Mouse (Mus musculus) gastrocnemius, postnatal 10 days (tissue): ENCODE results near the gene Pdzd8. TPM values are rescaled to one million over a fixed set of nuclear protein-coding genes. Genes with fewer than 3 reads are reported as not detected.
A peak's percentile ranks its signal among the peaks of the same experiment; 100 is the strongest.

ENCODE experiments used
- DNase-seq: peaks from one replicate; pipeline ENCODE4 v3.0.0; 2021; ENCODE audit warnings: mixed read lengths
- long read RNA-seq, 2 experiments: library from polyadenylated mRNA; stranded (forward); transcript quantifications; one replicate each; pipeline ENCODE4 v2.0.0; 2021
- total RNA-seq, 2 experiments: library from RNA; stranded (reverse); gene quantifications; 2 replicates each; pipeline ENCODE4 v1.2.3; 2021

Pdzd8 gene
- total RNA-seq, result 10 to 100 TPM; 15.1 to 19.2 TPM
- long read RNA-seq, experiment 1, full-length matches to known transcripts, result 17 of 22 reads
- long read RNA-seq, experiment 1, partial matches to known transcripts, result 1 of 22 reads
- long read RNA-seq, experiment 1, other reads (novel, unspliced or antisense), result 4 of 22 reads
- long read RNA-seq, experiment 2, full-length matches to known transcripts, result 11 of 12 reads
- long read RNA-seq, experiment 2, partial matches to known transcripts, result 0 of 12 reads
- long read RNA-seq, experiment 2, other reads (novel, unspliced or antisense), result 1 of 12 reads

DNA sequence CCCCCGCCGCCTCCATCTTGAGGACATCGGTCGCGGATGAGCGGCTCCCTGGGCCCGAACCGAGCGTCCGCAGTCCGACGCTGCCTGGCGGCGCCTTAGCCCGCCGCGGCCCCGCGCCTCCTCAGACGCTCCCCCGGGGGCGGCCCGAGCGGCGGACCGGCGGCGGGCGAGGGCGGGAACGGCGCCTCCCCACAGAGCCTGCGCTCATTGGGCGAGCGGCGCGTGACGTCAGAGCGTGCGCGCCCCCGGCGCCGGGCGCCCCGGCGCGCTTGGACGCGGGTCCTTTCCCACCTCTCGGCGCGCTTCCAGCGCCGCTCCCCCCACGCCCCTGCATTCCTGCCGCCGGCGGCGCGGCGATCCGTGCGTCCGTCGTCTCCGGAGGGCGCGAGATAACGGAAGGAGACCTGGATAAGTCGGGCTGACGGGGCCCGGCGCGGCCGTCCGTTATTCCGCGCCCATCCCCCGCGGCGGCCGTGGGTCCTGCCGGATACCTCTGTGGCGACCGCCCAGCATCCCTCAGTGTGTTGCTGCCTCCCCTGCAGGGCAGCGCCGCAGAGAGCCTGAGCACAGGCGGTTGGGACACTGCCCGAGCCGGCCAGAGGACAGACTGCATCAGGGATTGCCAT, at the start of gene Pdzd8:
TSS of gene Pdzd8 (minus strand) at position 123 of the 626 bp plus-strand sequence.
- peak; percentile 90 for DNase-seq

DNA sequence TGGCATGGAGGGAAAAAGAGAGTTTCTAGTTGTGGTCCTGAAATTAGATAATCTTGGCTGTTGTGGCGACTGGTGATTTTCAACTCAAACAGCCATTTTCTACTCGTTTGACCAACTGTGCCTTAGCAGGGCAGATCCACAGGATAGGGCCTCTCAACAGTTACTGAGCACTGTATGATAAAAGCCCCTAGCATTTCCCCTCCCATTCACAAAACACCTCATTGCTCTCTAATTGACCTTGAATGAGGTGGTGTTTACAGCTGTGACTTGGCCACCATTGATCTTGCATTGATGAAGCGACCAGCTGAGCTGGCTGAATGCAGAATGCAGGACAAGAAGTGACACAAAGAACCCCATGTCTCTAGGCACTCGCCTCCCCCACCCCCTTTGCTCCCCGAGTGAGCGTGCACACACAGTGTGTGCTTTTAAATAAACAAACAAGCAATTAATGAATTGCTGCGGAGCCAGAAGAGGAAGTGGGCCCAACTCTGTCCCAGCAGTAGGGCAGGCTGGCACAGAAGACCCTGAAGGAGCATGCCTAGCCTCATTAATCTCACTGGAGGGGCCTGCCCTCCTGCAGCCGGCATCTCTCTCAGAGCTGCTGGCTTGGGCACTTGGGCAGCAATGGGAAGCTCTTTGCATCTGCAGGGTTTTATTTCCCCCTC, 48.3 kb upstream of the Pdzd8 start:
- DNase-seq, result no peak

DNA sequence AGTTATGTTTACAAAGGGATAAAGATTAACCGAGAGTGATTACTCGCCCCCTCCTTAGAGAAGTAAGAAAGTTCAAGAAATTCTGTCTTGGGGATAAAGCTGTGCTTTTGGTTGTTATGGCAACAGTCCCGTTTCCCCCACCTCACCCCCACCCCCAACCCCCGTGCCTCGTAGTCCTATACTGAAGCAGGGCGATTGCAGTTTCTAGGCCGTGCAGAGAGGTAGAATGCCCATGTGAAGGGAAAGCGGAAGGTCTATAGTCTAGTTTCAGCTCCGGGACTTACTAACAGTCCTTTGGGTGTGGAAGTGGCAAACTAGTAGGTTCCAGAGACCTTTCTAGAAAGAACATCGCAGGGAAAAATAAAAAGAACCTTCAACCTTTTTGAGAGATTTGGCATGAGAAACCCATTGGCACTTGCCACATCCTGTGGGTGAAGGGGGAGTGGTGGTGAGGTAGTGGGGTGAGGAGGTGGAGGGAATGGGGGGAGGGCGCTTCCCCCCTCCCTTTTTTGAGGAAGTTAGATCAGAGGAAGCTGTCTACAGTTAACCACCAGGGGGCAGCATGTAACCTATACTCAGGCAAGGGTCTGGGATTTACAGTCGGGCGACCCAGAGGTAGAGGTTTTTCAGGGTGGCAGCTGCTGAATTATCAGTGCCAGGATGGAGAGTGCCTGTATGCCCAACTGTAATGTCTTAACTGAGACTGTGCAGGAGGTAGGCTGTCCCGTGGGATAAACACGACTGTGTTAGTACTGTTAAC, 43.4 kb upstream of the Pdzd8 start:
- DNase-seq, result peak; percentile 64

DNA sequence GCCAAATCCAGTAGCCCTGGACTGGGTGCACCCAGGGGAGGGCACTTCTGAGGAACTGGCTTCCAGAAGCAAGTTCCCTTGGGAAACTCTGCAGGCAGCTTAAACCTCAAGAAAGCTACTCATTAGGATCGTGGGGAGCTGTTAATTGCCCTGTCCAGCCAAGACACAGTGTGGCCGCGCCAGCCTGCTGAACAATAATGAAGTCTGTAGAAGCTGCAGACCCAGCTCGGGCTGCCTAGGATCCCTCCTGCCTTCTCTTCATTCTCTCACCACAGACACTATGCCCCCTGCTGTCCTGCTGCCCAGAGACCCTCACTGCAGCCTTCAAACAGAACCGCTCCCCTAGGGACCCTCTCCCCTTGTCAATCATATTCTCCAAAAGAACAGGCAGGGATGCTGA, 42.8 kb upstream of the Pdzd8 start:
- DNase-seq, result no peak

DNA sequence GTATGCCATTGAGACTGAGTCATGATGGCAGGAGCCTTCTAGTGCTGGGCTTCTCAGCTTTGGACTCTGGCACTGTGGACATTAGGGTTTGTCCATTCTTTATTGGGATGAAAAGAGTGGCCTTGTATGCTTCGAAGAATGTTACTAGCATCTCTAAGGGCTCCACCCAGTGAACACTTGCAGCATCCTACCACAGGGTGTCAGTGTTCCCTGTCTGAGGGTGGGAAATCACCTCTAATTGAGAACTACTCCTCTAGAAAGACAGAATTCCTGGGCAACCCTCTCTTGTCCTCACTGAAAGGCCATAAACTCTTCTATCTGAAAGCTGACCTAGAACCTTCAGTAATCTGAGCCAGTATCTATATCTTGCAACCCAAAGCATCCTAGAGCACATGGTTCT, 41.6 kb upstream of the Pdzd8 start:
- peak; percentile 29 for DNase-seq

DNA sequence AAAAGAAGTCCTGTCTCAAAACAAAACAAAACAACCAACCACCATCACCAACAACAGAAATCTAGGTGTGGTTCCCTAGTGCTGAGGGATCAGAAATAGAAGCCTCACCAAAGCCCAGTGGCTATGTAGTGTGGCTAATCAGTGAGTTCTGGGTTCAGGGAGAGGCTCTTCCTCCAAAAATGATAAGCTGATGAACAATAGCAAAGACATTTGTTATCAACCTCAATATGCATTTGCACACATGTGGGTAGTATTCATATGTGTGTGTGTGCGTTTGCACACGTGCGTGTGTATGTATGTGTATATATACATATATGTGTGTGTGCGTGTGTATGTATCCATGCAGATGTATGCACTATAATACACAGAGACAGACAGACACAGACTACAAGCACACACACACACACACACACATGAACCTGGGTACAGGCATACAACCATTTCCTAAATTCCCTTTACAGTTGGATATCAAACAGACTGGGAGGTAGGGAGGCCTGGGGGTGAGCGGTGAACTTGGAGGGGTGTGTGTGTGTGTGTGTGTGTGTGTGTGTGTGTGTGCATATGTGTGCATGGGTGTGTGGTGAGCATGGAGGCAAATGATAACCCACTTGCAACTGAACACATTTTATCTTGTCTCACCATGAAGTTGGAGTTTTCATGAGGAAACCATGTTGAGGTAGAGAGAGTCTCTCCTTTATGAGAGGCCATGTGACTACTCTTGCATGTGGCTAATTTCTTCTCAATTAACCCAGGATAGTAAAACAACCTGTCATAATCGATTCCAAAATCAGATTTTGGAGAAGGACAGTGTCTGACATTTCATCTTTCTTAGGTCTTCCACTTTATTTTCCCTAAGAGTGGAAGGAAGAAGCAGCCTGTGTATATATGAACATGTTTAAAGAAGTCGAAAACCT, 39.3 kb upstream of the Pdzd8 start:
- DNase-seq, result no peak

DNA sequence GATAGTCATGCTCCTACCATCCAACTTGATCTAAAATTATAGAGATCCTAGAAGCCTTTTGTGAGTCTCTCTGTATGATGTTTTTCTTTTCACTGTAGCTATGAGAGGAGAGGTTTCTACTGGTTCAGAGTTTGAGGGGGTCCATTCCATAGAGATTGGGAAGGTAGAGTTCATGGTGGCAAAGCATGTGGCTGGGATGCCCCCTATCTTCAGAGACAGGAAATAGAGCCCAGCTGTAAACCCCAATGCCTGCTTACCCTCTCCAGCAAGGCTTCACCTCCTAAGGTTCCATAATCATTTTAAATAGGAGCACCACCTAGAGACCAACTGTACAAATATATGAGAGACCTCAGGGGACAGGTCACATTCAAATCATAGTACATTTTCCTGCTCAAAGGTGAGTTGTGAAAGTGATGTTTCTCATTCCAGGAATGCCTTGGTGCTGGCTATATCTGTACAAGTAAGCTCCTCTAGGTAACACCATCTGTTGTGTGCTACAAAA, 36.9 kb upstream of the Pdzd8 start:
- DNase-seq, result no peak

DNA sequence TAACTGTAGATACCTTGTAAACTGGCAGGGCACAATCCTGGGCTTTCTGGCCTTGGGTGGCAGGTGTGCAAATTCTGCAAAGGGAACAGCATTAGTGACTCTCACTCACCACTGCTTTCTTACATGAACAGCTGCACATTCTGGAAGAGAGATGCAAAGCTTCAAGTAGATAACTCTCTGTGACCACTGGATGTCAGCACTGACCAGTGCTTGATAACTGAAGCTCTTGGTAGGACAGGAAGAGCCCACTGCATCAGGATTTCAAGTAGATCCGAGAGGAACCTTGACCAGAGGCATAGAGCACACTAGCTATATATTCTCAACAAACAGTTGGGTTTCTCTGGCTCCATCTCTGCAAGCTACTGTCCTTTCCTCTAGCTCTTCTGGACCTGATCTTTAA, 34.4 kb upstream of the Pdzd8 start:
- DNase-seq, result no peak

DNA sequence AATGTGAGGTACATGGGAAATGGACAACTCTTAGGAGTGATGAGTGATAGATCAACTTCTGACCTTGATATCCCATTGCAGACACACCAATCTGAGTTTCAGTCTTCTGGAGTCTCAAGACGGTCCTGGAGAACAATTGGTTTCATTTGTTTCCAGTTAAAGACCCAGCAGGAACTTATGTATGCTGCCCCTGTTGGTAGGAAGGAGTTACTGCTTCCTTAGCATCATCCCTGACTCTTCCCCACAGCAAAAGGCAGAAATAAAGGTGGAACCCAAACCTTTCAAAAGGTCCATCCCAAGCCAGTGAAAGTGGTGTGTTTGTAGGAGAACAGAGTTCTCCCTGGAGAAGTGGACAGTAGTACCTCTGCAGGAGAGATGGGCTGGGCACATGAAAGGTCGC, 30.9 kb upstream of the Pdzd8 start:
- DNase-seq, result no peak

DNA sequence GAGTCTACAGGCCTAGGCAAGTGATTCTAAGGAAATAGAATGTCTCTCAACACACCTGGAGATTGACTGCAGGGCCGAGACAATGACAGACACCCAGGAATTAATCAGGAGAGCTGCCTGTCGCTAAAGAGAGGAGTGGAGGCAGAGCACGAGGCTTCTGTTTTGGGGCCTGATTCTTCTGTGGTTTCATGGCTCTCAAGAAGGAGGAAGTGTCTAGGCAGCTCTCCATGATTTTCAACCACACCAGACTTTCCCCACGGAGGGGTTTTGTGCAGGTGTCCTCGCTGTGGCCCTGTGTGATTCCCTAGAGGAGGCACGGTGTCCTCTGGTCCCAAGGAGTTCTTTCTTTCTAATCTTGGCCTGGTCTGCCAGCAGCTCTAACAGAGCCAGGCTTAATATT, 29.4 kb upstream of the Pdzd8 start:
- no peak for DNase-seq

DNA sequence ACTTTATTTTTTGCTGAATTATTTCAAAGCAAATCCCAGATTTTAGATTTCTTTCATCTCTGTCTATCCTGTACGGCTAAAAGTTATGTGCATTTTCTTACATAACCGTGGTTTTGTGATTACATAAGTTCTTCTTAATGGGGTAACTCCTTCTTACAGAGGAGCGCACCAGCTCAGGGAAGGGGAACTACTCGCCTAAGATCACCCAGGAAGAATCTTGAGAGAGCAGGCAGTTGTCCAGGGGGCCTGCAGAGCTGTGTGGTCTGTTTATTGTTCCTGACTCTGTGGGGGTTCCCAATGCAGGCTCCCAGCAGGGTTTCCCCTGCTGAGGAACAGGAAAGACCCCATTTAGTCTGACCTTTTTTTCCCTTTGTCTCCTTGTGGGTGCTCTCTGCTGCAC, 27.3 kb upstream of the Pdzd8 start:
- DNase-seq, result no peak

DNA sequence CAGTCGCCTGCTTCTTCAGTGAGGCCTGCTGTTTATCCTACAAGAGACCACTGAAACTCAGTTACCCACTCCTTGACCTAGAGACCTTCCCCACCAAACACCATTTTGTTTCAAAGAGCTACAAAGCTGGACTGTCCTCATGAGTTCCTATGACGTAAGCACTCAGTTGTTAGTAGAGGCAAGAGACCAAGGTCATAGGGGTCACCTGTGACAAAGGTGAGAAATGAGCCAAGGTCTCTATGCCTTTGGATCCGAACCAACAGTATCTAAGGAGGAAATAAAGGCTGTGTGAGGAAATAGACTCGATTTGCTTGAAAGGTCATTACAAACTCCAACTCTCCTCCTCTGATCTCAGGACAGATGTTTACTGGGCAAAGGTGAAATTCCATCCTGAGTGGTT, 25.4 kb upstream of the Pdzd8 start:
- no peak for DNase-seq

DNA sequence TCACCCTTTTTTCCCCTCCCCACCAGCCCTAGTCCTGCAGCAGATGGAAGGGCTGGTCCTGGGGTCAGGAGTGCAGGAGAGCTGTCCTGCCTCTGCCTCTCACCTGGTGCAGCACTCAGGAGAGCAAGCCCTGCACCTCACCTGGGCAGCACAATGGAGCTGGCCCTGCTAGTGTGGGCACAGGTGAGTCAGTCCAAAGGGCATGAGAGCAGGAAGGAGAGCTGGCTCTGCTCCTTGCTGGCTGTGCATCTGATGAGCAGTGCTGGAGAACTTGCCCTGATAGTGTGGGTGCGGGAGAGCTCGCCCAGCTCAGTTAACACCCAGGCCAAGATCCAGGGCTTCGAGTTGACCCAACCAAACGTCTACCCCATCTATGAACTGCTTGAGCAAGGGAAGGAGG, 22.3 kb upstream of the Pdzd8 start:
- DNase-seq, result no peak

DNA sequence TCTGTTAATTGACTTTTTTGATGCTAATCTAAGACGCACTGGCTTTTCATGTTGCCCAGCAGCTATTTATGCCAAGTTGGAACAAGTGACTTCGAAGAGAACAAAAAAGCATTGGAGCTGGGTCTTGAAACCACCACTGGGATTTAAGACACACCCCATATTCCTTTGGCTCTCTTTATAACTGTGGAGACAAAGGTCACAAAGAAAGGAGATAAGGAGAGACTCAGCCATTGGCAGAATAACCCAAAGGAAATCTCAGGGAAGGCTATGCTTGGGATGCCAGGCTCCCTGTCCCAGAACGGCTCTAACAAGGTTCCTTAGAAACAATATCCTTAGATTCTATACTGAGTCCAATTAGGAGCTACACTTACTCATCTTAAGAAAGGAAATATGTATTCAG, 21.1 kb upstream of the Pdzd8 start:
- no peak for DNase-seq

DNA sequence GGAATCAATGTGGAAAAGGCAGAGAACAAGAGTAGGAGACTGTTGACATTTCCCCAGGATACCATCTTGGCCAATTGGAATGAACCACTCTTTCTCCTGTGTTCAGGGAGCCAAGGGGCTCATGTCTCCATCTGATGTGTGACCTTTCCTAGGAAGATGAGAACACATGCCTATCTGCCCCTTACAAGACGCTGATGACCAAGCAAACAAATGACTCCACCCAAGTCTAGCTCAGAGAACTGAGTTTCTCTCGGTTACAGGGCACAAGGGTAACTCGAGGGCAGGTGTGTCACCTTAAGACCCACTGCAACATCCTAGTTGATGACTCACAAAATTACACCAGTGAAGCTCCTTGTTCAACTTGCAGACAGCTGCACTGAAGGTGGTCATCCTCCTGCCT, 18.1 kb upstream of the Pdzd8 start:
- DNase-seq, result no peak

DNA sequence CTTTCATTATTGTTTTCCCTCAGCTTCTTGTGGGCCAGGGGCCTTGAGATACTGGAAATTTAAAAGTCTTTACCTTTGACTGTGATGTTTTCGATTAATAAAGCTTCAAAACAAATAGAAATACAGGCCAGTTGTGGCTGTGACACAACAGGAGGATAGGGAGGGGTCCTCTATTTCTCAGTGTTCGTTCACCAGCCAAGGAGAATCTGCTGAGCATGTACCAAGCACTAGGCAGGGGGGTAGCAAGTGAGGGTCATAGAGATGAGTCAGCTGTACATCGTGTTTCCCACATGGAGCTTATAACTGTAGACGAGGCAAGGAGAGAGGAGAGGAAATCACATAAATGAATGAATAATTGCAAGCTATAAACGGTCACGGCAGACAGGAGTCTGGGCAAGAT, 17.1 kb upstream of the Pdzd8 start:
- no peak for DNase-seq

DNA sequence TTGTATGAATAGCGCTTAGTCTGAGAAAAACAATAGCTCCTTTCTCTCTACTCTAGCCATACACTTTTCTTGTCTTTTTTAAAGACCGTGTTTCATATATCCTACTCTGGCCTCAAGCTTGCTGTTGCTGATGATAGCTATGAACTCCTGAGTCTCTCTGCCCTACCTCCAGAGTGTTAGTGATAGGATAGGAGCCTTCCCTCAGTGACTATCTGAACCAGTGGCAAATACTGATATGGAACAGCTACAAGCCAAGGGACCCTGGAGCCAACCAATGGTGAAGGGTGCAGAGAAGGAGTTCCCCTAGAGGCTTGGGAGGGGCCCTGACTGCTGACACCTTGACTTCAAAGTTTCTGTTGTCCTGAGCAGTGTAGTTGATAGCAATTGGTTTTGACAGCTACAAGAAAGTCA, 14.9 kb upstream of the Pdzd8 start:
- no peak for DNase-seq

DNA sequence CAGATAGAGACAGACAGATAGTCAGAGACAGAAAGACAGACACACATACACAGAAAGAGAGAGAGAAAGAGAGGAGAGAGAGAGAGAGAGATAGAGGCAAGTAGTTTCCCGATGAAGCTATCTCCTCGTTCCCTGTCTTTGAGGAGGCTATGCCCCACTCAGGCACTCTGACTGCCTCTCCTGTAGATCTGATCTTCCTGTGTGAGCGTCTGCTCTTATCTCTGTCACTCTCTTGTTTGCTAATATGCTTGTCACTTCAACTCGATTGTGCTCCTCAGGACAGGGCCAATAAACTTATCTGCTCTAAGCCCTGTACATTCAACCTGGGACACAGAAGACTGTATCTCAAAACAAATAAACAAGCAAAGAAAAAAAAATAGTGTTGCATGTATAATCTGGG, 13.6 kb upstream of the Pdzd8 start:
- DNase-seq, result no peak

DNA sequence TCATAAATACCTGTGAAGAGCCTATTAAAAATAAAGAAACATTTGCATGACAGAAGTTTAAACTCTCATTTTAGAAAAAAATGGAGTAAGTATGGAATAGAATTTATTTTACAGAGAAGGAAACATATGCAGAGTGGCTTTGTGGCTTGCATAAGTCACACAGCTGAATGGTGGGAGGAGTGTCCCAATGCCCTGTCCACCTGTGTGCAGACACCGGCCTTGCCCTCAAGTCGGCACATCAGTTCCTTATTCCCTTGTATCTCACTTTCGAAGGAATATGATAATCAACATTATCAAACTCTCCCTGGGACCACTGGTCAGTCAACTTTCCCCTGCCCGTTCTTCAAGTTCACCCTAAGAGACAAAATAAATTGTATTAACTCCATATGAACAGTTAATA, 12.3 kb upstream of the Pdzd8 start:
- DNase-seq, result no peak

DNA sequence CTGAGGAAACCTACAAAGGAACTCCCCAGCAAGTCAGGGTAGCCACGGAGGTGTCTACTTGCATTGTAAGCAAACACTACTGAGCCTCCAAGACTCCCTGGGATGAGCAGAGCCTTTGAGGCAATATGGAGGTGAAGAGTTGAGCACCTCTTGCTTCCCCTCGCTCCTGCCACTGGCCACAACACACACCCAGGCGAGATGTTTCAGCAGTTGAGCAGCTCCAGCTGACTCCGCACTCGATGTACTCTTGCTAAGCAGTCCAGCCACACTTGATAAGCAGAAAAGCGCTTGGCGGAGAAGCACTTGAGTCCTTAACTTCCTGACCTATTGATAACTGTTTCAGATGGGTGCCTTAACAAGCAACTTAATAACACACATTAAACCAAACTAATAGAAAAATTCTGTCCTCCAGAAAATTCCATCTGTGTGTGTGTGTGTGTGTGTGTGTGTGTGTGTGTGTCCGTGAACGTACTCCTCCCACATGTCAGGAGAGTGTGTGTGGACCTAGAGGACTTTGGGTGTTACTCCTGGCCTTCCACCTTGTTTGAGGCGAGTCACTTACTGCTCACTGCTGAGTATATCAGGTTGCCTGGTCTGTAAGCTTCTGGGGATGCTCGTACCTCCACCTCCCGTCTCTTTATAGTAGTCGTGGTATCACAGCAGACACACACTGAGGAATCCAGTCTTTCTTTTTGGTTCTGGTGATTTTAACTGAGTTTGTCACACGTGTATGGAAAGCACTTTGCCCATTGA, 11.4 kb upstream of the Pdzd8 start:
- DNase-seq, result no peak

DNA sequence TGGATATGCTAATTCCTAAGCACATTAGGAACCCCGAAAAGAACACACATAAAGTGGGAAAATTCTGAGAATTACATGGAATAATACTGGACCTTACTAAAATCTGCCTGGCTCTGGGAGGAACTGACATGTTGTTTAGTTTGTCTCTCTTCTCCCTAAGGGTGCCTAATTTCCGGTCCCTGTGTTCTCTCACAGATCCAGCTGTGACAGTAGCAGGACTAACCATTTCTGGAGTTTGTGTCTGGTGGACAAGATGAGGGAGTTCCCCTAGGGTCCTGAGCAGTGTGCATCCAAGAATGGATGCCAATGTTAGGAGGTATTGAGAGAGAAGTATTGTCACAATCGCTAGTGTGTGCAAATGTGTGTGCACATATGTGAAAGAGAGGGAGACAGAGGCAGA, 10.8 kb upstream of the Pdzd8 start:
- no peak for DNase-seq
